Mouse (Mus musculus): ENCODE results near the gene Mfsd4a. TPM values are rescaled to one million over a fixed set of nuclear protein-coding genes. Genes with fewer than 3 reads are reported as not detected.

Gene Mfsd4a
- polyA plus RNA-seq, 1 experiment from 2014 or later = 6.3 TPM

DNA sequence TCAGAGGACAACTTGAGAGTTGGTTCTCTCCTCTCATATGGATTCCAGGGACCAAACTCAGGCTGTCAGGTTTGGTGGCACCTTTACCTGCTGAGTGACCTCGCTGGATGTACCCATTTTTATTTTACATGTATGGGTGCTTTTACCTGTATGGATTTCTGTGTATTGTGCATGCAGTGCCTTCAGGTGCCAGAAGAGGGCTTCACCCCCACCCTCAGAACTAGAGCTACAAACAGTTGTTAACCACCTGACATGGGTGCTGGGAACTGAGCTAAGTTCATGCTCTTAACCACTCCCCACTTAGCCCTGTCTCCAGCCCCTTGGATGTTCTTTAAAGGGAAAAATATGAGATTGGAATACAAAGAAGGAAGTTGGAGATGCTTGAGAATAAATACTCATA lies 53.1 kb downstream of the Mfsd4a start:
- no peak overlapping the region for H3K27ac ChIP-seq (ENCODE audit: low read length)
- no peaks in the 10 kb centered on the region for H3K27me3 ChIP-seq (ENCODE audit: control insufficient read depth, insufficient read depth, low read depth, low read length)
- H3K4me2 ChIP-seq (ENCODE audit: low read depth, low read length) = no peak overlapping the region
- H3K4me1 ChIP-seq (ENCODE audit: control insufficient read depth, low read depth, low read length) = peaks cover 16% of the 10 kb centered on the region
- peaks cover 34% of the 10 kb centered on the region for H3K36me3 ChIP-seq (ENCODE audit: control insufficient read depth, insufficient read depth)
- no peak overlapping the region for H3K9ac ChIP-seq (ENCODE audit: low read depth, low read length)
- WGBS (ENCODE audit: insufficient replicate concordance) = 90% methylated on average over 1 of the region's 1 CpGs
- H3K9me3 ChIP-seq (replicated peaks; ENCODE audit: control insufficient read depth, low read length) = no peaks in the 10 kb centered on the region
- no peak overlapping the region for H3K4me3 ChIP-seq (ENCODE audit: low read depth, low read length)
- no peak for ATAC-seq (ENCODE audit: low read depth)

DNA sequence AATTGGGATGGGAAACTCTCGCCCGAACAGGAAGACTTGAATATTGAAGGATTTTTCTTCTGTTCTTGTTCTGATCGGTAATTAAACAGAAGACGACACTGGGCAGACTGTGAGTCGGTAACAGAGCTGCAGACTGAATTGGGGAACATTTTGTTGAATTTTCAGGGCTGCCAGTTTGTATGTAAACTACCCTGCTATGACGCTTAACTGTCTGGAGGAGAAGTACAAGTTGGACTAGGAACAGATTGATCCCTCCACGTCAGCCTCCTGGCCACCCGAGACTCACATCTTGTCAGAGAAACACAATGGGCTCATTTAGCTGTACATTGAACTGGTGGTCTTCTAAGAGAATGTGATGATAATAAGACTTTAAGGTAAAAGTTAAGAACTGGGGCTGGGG lies 55.0 kb downstream of the Mfsd4a start:
- Histone ChIP-seq H3K4me1 (ENCODE audit: control insufficient read depth, low read depth, low read length) (peaks cover 27% of the 10 kb centered on the region), H3K27me3 (ENCODE audit: control insufficient read depth, insufficient read depth, low read depth, low read length) (no peaks in the 10 kb centered on the region), H3K9ac (ENCODE audit: low read depth, low read length) (no peak overlapping the region), H3K9me3 (replicated peaks; ENCODE audit: control insufficient read depth, low read length) (no peaks in the 10 kb centered on the region), H3K4me2 (ENCODE audit: low read depth, low read length) (no peak overlapping the region), H3K4me3 (ENCODE audit: low read depth, low read length) (no peak overlapping the region), H3K27ac (ENCODE audit: low read length) (no peak overlapping the region), H3K36me3 (ENCODE audit: control insufficient read depth, insufficient read depth) (peaks cover 18% of the 10 kb centered on the region)
- whole genome bisulfite sequencing (ENCODE audit: insufficient replicate concordance) = 84% methylated on average over 8 of the region's 8 CpGs
- no peak for ATAC-seq (ENCODE audit: low read depth)

DNA sequence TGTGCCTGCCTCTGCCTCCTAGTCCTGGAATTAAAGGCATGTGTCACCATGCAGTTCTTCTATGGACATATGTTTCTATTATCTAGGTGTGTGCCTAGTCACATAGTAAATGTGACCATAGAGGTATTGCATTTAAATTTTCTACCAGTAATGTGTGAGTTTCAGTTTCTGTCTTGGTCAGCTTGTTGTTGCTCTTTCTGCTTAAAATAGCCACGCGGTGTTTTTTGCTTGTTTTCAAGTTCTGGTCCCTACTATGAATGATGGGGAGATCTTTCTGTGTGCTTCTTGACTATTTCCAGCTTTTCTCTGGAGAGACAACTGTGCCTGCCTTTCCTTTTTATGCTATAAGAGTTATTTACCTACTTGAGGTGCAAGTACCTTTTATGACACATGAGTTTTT lies 56.1 kb downstream of the Mfsd4a start:
- Histone ChIP-seq H3K9me3 (replicated peaks; ENCODE audit: control insufficient read depth, low read length) (no peaks in the 10 kb centered on the region), H3K27ac (ENCODE audit: low read length) (no peak overlapping the region), H3K9ac (ENCODE audit: low read depth, low read length) (no peak overlapping the region), H3K4me2 (ENCODE audit: low read depth, low read length) (no peak overlapping the region), H3K4me1 (ENCODE audit: control insufficient read depth, low read depth, low read length) (peaks cover 28% of the 10 kb centered on the region), H3K4me3 (ENCODE audit: low read depth, low read length) (no peak overlapping the region), H3K27me3 (ENCODE audit: control insufficient read depth, insufficient read depth, low read depth, low read length) (no peaks in the 10 kb centered on the region), H3K36me3 (ENCODE audit: control insufficient read depth, insufficient read depth) (peaks cover 14% of the 10 kb centered on the region)
- no peak for ATAC-seq (ENCODE audit: low read depth)
- 65% methylated on average over 2 of the region's 2 CpGs for WGBS (ENCODE audit: insufficient replicate concordance)

DNA sequence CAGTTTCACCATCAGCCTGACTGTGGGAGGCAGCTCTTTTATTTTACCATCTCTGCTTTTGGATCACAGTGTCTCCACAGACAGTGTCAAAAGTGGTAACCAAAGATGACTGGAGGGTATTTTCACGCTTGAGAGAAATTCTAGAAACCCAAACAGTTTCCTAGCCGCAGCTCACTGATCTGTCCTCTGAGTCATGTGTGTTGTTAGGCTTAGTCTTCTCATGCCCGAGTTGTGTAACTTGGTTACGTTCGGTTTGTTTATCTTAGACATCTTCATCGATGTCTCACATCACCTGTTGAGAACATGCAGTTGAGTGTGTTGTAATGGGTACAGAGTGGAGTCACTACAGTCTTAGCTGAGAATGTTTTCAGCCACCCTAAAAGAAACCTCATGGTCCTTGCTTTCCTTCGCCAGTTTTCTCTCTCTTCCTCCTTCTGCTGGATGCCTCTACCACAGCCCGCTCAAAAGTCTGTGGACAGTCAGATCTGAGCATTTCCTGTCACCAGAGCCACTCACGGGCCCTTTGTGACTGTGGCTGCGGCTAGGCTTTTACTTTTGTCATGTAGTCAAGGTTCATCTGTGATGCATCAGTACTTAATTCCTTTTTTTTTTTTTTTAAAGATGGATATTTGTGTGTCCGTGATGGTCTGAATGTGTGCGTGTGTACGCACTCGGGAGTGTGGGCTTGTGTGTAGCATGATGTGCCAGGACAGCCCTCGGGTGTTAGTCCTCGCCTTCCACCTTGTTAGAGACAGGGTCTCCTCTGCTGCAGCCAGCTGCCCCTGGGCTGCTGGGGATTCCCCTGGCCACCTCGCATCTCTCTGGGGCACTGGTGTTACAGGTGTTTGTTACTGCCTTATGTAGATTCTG lies 57.0 kb downstream of the Mfsd4a start:
- peak overlapping the region; percentile 12; the same call in 1 of the 2 replicates for H3K4me3 ChIP-seq (ENCODE audit: low read depth, low read length)
- H3K27me3 ChIP-seq (ENCODE audit: control insufficient read depth, insufficient read depth, low read depth, low read length) = no peaks in the 10 kb centered on the region
- peak overlapping the region; percentile 30; the same call in 1 of the 2 replicates for H3K4me2 ChIP-seq (ENCODE audit: low read depth, low read length)
- peak overlapping the region; percentile 51 for H3K27ac ChIP-seq (ENCODE audit: low read length)
- ATAC-seq (ENCODE audit: low read depth) = no peak
- no peak overlapping the region for H3K9ac ChIP-seq (ENCODE audit: low read depth, low read length)
- H3K4me1 ChIP-seq (ENCODE audit: control insufficient read depth, low read depth, low read length) = peaks cover 36% of the 10 kb centered on the region
- H3K36me3 ChIP-seq (ENCODE audit: control insufficient read depth, insufficient read depth) = peaks cover 14% of the 10 kb centered on the region; the same call in 1 of the 2 replicates
- H3K9me3 ChIP-seq (replicated peaks; ENCODE audit: control insufficient read depth, low read length) = no peaks in the 10 kb centered on the region
- 54% methylated on average over 17 of the region's 17 CpGs for WGBS (ENCODE audit: insufficient replicate concordance)

DNA sequence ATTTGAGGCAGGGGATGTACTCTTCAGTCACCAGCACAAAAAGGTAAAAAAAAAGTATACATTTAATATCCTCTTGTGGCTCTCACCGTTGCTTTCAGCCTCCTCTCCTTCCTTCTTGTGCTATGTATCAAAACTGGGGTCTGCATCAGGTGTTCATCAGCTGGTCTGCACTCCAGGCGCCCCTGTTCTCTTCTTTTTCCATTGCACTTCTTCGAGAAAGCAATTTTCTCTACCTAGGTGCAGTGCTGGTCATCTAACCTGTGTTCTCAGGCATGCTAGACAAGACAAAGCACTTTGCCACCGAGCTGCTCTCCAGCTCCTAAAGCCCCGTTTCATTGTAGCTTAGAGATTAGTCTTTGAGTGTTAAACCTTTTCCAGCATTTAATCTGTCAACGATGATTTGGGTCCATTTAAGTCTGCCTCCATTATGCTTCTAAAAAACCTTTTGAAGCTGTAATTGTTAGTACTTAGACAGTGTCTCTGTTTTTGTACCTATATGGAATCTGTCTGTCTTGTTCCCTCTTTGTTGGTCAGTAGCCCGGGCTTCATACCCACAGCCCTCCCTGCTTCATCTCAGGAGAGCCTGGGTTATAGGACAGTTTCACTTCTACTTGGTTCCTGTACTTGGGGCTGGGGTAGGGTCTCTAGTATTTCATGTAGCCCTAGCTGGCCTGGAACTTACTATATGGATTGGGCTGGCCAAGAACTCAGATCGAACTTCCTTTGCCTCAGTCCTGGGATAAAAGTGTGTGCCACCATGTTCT lies 58.8 kb downstream of the Mfsd4a start:
- Histone ChIP-seq H3K27ac (ENCODE audit: low read length) (peak overlapping the region; percentile 98), H3K4me3 (ENCODE audit: low read depth, low read length) (peak overlapping the region; percentile 89), H3K4me2 (ENCODE audit: low read depth, low read length) (peak overlapping the region; percentile 91), H3K27me3 (ENCODE audit: control insufficient read depth, insufficient read depth, low read depth, low read length) (no peaks in the 10 kb centered on the region), H3K36me3 (ENCODE audit: control insufficient read depth, insufficient read depth) (no peaks in the 10 kb centered on the region), H3K4me1 (ENCODE audit: control insufficient read depth, low read depth, low read length) (peaks cover 37% of the 10 kb centered on the region), H3K9me3 (replicated peaks; ENCODE audit: control insufficient read depth, low read length) (no peaks in the 10 kb centered on the region), H3K9ac (ENCODE audit: low read depth, low read length) (peak overlapping the region; percentile 91)
- no peak for ATAC-seq (ENCODE audit: low read depth)
- WGBS (ENCODE audit: insufficient replicate concordance) = 15% methylated on average over 8 of the region's 8 CpGs

DNA sequence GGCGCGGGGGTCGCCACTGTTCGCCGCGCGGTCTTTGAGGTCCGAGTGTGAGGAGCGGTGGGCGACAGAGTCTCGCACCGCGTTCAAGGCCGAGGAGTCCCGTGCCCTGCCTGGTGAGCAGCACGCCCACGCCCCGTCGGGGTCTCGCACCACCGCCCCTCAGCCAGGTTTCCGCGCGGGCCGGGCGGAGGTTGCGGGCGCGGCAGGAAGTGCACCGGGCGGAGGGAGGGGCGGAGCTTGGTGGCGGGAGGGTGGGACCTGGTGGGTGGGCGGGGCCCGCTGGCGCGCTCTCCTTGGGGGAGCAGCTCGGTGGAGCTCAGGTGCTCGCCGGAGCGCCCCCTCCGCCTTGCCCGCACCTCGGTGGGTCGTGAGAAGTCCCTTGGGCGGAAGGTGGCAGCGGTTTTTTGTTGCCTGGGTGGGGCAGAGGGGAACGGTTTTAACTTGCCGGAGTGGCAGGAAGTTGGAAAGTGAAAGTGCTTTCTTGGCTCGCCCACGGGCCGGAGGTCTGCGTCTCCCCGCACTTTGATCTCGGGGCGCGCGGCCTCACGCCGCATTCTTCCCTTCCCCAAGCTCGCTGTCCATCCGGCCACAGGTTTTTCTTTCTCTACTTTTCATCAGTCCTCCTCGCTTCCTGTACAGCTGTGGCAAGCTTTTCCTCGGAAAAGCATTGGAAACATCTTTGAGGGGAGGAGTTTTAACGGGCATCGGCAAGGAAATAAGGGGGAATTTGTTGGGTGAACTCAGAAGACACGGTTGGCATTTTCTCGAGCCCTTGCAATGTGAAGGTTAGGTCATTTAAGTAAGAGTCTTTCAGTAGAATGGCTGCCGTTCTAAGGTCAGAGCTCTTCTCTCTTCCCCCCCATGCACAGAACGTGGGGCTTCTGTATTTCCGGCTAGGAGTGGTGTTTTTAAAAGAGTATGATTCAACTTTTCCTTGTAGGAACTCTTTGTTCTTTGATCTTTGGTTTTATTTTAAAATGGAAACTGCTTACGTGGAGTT lies 59.7 kb downstream of the Mfsd4a start:
- Histone ChIP-seq H3K27me3 (ENCODE audit: control insufficient read depth, insufficient read depth, low read depth, low read length) (no peaks in the 10 kb centered on the region), H3K4me1 (ENCODE audit: control insufficient read depth, low read depth, low read length) (peaks cover 37% of the 10 kb centered on the region), H3K4me2 (ENCODE audit: low read depth, low read length) (peak overlapping the region; percentile 91), H3K9me3 (replicated peaks; ENCODE audit: control insufficient read depth, low read length) (no peaks in the 10 kb centered on the region), H3K9ac (ENCODE audit: low read depth, low read length) (peak overlapping the region; percentile 91), H3K4me3 (ENCODE audit: low read depth, low read length) (peak overlapping the region; percentile 89), H3K36me3 (ENCODE audit: control insufficient read depth, insufficient read depth) (no peaks in the 10 kb centered on the region), H3K27ac (ENCODE audit: low read length) (peak overlapping the region; percentile 98)
- ATAC-seq (ENCODE audit: low read depth) = peak; percentile 93
- under 1% methylated on average over 72 of the region's 72 CpGs for WGBS (ENCODE audit: insufficient replicate concordance)

DNA sequence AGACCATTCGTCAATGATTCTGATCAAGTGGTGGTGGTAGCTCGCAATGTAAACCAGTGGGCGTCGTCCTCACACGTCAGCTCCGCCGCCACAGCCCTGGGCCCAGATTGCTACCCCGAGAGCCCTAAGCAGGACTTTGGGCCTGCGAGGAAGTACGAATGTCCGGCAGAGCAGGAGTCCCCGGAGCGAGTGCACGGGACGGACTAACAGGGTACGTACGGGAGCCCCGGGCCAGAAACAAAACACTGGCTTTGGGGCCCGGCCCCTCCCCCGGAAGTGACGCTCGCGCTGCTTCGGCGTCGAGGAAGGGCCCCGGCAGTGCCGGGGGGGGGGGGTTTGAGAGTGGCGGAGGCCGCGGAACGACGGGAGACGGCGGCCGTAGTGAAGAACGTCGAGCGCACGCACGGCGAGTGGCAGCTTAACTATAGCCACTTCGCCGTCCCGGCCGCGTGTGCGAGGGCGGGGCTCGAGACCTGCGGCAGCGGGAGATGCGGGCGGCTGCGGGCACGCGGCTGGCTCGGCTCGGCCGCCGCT lies 60.5 kb downstream of the Mfsd4a start, which contains the start of gene Elk4:
Elk4 (plus strand) TSS at position 326 of the 534 bp plus-strand sequence.
- H3K4me3 ChIP-seq (ENCODE audit: low read depth, low read length) = peak within 1 kb of the TSS; percentile 89
- H3K27ac ChIP-seq (ENCODE audit: low read length) = peak within 1 kb of the TSS; percentile 98
- under 1% methylated on average over 60 of the region's 61 CpGs for WGBS (ENCODE audit: insufficient replicate concordance)
- peak within 1 kb of the TSS; percentile 91 for H3K9ac ChIP-seq (ENCODE audit: low read depth, low read length)
- H3K36me3 ChIP-seq (ENCODE audit: control insufficient read depth, insufficient read depth) = no peaks in the 10 kb centered on the region
- no peaks in the 10 kb centered on the region for H3K27me3 ChIP-seq (ENCODE audit: control insufficient read depth, insufficient read depth, low read depth, low read length)
- peak within 1 kb of the TSS; percentile 91 for H3K4me2 ChIP-seq (ENCODE audit: low read depth, low read length)
- no peaks in the 10 kb centered on the region for H3K9me3 ChIP-seq (replicated peaks; ENCODE audit: control insufficient read depth, low read length)
- peaks cover 35% of the 10 kb centered on the region for H3K4me1 ChIP-seq (ENCODE audit: control insufficient read depth, low read depth, low read length)
- ATAC-seq (ENCODE audit: low read depth) = peak; percentile 83

DNA sequence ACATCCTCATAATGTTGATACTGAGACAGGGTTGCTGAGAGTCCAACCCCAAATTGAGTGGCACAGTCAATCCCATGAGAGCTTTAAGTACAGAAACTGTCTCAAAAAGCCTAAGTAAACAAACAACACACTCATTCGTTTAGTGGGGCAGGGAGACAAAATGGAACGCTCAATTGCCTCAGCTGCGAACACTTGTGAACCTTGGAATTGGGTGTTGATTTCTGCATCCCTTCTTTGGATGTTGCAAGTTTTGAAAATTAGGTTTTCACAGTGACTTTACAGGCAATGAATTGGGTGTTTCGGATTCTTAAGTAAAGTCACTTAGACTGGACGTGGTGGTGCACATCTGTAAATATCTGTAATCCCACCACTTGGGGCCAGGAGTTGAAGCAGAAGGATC lies 61.1 kb downstream of the Mfsd4a start:
- H3K9ac ChIP-seq (ENCODE audit: low read depth, low read length) = peak overlapping the region; percentile 91

More for the DNA sequence above, 61.1 kb downstream of the Mfsd4a start:
- no peaks in the 10 kb centered on the region for H3K9me3 ChIP-seq (replicated peaks; ENCODE audit: control insufficient read depth, low read length)
- no peak for ATAC-seq (ENCODE audit: low read depth)
- peaks cover 35% of the 10 kb centered on the region for H3K4me1 ChIP-seq (ENCODE audit: control insufficient read depth, low read depth, low read length)
- H3K27ac ChIP-seq (ENCODE audit: low read length) = peak overlapping the region; percentile 98
- peak overlapping the region; percentile 89 for H3K4me3 ChIP-seq (ENCODE audit: low read depth, low read length)
- 33% methylated on average over 5 of the region's 5 CpGs for WGBS (ENCODE audit: insufficient replicate concordance)
- H3K36me3 ChIP-seq (ENCODE audit: control insufficient read depth, insufficient read depth) = no peaks in the 10 kb centered on the region
- peak overlapping the region; percentile 65 for H3K4me2 ChIP-seq (ENCODE audit: low read depth, low read length)
- no peaks in the 10 kb centered on the region for H3K27me3 ChIP-seq (ENCODE audit: control insufficient read depth, insufficient read depth, low read depth, low read length)
